Mouse (Mus musculus) neural tube, embryonic 10.5 days (tissue): ENCODE measurements around the gene Rad51b.
"Not testable (repeated sequence)": the region's sequence is repeated elsewhere in the genome, so short reads cannot be mapped to it uniquely, and the experiment has no call there.

Source experiments
- DNase-seq: peaks from one replicate; pipeline ENCODE4 v3.0.0-alpha.2; 2017; ENCODE audit warnings: low spot score; ENCODE audit errors: extremely low spot score

Rad51b gene

GRCm38 (mm10) chr12:79297121-79297576 lies at the start of gene Rad51b:
Gene Rad51b, plus strand, starts transcription at chr12:79297282.
- peak; percentile 83 for DNase-seq

- no peak for DNase-seq
Measured at GRCm38 (mm10) chr12:79248110-79248509, 49.0 kb upstream of the Rad51b start.

GRCm38 (mm10) chr12:79253294-79254053 lies 43.6 kb upstream of the Rad51b start:
- DNase-seq = no peak

- no peak for DNase-seq
Measured at GRCm38 (mm10) chr12:79254975-79255374, 42.1 kb upstream of the Rad51b start.

- DNase-seq = no peak
Measured at GRCm38 (mm10) chr12:79260154-79260553, 36.9 kb upstream of the Rad51b start.

GRCm38 (mm10) chr12:79261035-79261434 lies 36.0 kb upstream of the Rad51b start:
- peak; percentile 18 for DNase-seq

- no peak for DNase-seq
Measured at GRCm38 (mm10) chr12:79272604-79273003, 24.5 kb upstream of the Rad51b start.

GRCm38 (mm10) chr12:79279513-79280115 lies 17.5 kb upstream of the Rad51b start:
- DNase-seq = no peak

- no peak for DNase-seq
Measured at GRCm38 (mm10) chr12:79282595-79282994, 14.5 kb upstream of the Rad51b start.

- no peak for DNase-seq
Measured at GRCm38 (mm10) chr12:79292874-79293273, 4.2 kb upstream of the Rad51b start.

GRCm38 (mm10) chr12:79296126-79296816 lies 811 bp upstream of the Rad51b start, which contains the start of gene Zfyve26:
Gene Zfyve26, minus strand, starts transcription at chr12:79296304.
- DNase-seq = peak; percentile 89

GRCm38 (mm10) chr12:79297884-79298636 lies 978 bp downstream of the Rad51b start:
- DNase-seq = no peak

- no peak for DNase-seq
Measured at GRCm38 (mm10) chr12:79301802-79302201, 4.7 kb downstream of the Rad51b start.

- DNase-seq = no peak
Measured at GRCm38 (mm10) chr12:79305131-79305530, 8.0 kb downstream of the Rad51b start.

GRCm38 (mm10) chr12:79306013-79306412 lies 8.9 kb downstream of the Rad51b start:
- DNase-seq = no peak

- no peak for DNase-seq
Measured at GRCm38 (mm10) chr12:79313721-79314120, 16.6 kb downstream of the Rad51b start.

- no peak for DNase-seq
Measured at GRCm38 (mm10) chr12:79317339-79317738, 20.3 kb downstream of the Rad51b start.

- no peak for DNase-seq
Measured at GRCm38 (mm10) chr12:79320895-79321294, 23.8 kb downstream of the Rad51b start.

- DNase-seq = not testable (repeated sequence)
Measured at GRCm38 (mm10) chr12:79322539-79322938, 25.5 kb downstream of the Rad51b start.

GRCm38 (mm10) chr12:79326236-79326635 lies 29.2 kb downstream of the Rad51b start:
- DNase-seq = no peak

GRCm38 (mm10) chr12:79326745-79327144 lies 29.7 kb downstream of the Rad51b start:
- no peak for DNase-seq
